Mouse (Mus musculus): ENCODE results near the gene Hivep3. TPM values are rescaled to one million over a fixed set of nuclear protein-coding genes. Genes with fewer than 3 reads are reported as not detected.

The Hivep3 gene
- total and polyA plus RNA-seq, 3 experiments: 14.4 to 32.3 (median 21.2) TPM

DNA sequence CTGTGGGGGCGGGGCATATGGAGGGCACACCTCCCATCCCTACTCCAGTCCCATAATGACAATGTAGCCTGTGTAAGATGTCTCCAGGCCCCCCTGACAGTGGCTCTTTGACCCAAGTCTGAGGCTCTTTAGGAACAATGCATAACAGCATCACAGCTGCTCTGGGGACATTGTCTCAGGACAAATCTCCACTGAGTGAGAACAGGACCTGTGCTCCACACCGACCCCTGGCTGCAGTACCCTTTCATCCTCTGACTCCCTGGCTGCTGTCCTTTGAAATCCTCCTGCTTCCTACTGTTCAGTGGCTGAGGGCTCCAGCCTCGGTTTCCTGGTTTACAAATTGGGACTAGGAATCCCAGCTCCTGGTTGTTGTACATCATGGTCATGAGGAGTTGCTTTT, 269.4 kb downstream of the Hivep3 start (continued):
- TF ChIP-seq IRF4 (IDR thresholded peaks at IDR 0.05; ENCODE audit: low read depth, low read length): no peak

DNA sequence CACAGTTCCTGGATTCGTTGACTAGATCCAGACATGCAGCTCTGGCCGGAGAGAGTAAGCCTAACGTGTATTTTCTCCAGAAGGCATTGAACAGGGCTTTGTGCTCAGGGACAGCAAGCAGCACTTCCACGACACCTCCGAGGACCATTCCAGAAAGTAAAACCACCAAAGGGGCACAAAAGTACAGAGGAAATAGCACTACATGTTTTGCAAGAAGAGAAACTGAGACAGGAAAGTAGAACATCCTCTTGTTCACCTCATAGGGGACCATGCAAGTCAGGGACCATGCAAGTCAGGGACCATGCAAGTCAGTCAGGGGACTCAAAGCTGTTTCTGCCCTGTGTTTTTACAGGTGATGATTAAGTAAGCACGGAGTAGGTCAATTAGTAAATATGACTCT, 272.5 kb downstream of the Hivep3 start:
- in situ Hi-C loops (cut with MboI; ENCODE audit: low pct_ligation_motif_present, low pct_unique_long_range_greater_than_20kb, low sequenced_read_pairs) (no loop called here), dilution Hi-C loops (cut with MboI; ENCODE audit: extremely low pct_ligation_motif_present, extremely low pct_unique_long_range_greater_than_20kb, low sequenced_read_pairs) (no loop called here)
- Histone ChIP-seq H3K27ac (ENCODE audit: insufficient read depth, low read depth) (peak overlapping the region; percentile 35; the same call in 1 of the 2 replicates), H3K4me1 (ENCODE audit: control insufficient read depth in 1 of 2, insufficient read depth in 2 of 2) (peaks cover 38 to 83% of the 10 kb centered on the region in 2 experiments), H3K4me3 (replicated peaks in 1 of 3; ENCODE audit: low read depth in 2 of 3, low read length in 2 of 3, poor library complexity in 1 of 3) (no peak overlapping the region), H3K9ac (ENCODE audit: insufficient read depth, low read depth) (no peak overlapping the region; the same call in 1 of the 2 replicates), H3K36me3 (replicated peaks in 1 of 2; ENCODE audit: control insufficient read depth in 1 of 2, insufficient read depth in 1 of 2, low read length in 1 of 2) (no peaks in the 10 kb centered on the region), H3K9me3 (replicated peaks; ENCODE audit: low read length) (no peaks in the 10 kb centered on the region), H3K27me3 (replicated peaks) (no peaks in the 10 kb centered on the region), H3K4me2 (ENCODE audit: insufficient read depth, low read depth, poor library complexity, severe bottlenecking) (0 out of 2 replicates have a peak overlapping the region, but pooled peaks have one; percentile 17), H3K79me2 (replicated peaks; ENCODE audit: control insufficient read depth, extremely low read depth, insufficient read depth, poor library complexity, severe bottlenecking) (no peaks in the 10 kb centered on the region)
- no peak for DNase-seq (ENCODE audit: extremely low read depth)
- TF ChIP-seq CHD2 (IDR thresholded peaks at IDR 0.05; ENCODE audit: low read length) (no peak), RAD21 (IDR thresholded peaks at IDR 0.05; ENCODE audit: low read depth, low read length) (no peak), USF1 (IDR thresholded peaks at IDR 0.05; ENCODE audit: low read depth, low read length) (no peak), TBP (conservative IDR thresholded peaks at IDR 0.05; ENCODE audit: low read depth, low read length) (no peak), POLR2A (IDR thresholded peaks at IDR 0.05; ENCODE audit: low read depth, low read length) (no peak), RCOR1 (conservative IDR thresholded peaks at IDR 0.05; ENCODE audit: low read depth, low read length) (no peak), ZNF384 (IDR thresholded peaks at IDR 0.05; ENCODE audit: low read depth, low read length) (no peak), ZC3H11A (IDR thresholded peaks at IDR 0.05; ENCODE audit: low read depth, low read length) (no peak), E2F4 (IDR thresholded peaks at IDR 0.05; ENCODE audit: insufficient replicate concordance, low read depth, low read length) (no peak), TCF12 (IDR thresholded peaks at IDR 0.05; ENCODE audit: low read depth, low read length) (no peak), NELFE (IDR thresholded peaks at IDR 0.05; ENCODE audit: low read depth, low read length) (no peak), NRF1 (IDR thresholded peaks at IDR 0.05; ENCODE audit: low read depth, low read length) (no peak), ETS1 (conservative IDR thresholded peaks at IDR 0.05; ENCODE audit: low read depth, low read length) (no peak), MAZ (IDR thresholded peaks at IDR 0.05; ENCODE audit: low read depth, low read length) (no peak), IRF4 (IDR thresholded peaks at IDR 0.05; ENCODE audit: low read depth, low read length) (no peak), JUN (IDR thresholded peaks at IDR 0.05; ENCODE audit: insufficient read depth, low read depth, low read length) (no peak), CHD1 (IDR thresholded peaks at IDR 0.05; ENCODE audit: low read depth, low read length) (no peak)

DNA sequence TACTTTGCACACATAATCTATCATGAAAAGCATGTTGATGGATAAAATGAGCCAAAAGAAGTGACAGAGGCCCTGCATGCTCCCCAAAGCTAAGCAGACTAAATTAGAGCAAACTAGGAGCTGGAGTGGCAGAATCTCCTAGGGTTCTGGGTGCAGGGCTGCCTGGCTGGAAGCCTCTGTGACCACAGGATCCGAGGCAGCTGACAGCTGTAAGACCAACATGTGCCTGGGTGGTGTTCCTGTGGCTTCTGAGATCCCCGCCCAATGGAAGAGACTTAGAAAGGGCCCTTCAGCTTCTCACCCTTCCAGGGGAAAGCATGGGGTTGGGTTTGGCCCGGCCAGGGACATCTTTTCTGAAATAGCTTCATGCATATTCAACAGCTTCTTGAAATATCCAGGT, 274.3 kb downstream of the Hivep3 start:
- Histone ChIP-seq H3K4me2 (ENCODE audit: insufficient read depth, low read depth, poor library complexity, severe bottlenecking) (no peak overlapping the region), H3K79me2 (replicated peaks; ENCODE audit: control insufficient read depth, extremely low read depth, insufficient read depth, poor library complexity, severe bottlenecking) (no peaks in the 10 kb centered on the region), H3K36me3 (replicated peaks in 1 of 2; ENCODE audit: control insufficient read depth in 1 of 2, insufficient read depth in 1 of 2, low read length in 1 of 2) (no peaks in the 10 kb centered on the region), H3K27me3 (replicated peaks) (no peaks in the 10 kb centered on the region), H3K27ac (ENCODE audit: insufficient read depth, low read depth) (no peak overlapping the region), H3K4me3 (replicated peaks in 1 of 3; ENCODE audit: low read depth in 2 of 3, low read length in 2 of 3, poor library complexity in 1 of 3) (no peak overlapping the region), H3K9ac (ENCODE audit: insufficient read depth, low read depth) (no peak overlapping the region), H3K9me3 (replicated peaks; ENCODE audit: low read length) (no peaks in the 10 kb centered on the region), H3K4me1 (ENCODE audit: control insufficient read depth in 1 of 2, insufficient read depth in 2 of 2) (peaks cover 49 to 93% of the 10 kb centered on the region in 2 experiments)
- TF ChIP-seq KAT2A (IDR thresholded peaks at IDR 0.05; ENCODE audit: insufficient replicate concordance, low read length) (no peak), BHLHE40 (IDR thresholded peaks at IDR 0.05; ENCODE audit: low read depth, low read length) (peak; percentile 26; the same call in 1 of the 2 replicates), NELFE (IDR thresholded peaks at IDR 0.05; ENCODE audit: low read depth, low read length) (no peak), EP300 (IDR thresholded peaks at IDR 0.05; ENCODE audit: low read length) (no peak), MXI1 (IDR thresholded peaks at IDR 0.05; ENCODE audit: low read depth, low read length) (0 out of 2 replicates have a peak, but pooled peaks have one; percentile 22)
- dilution Hi-C loops (cut with MboI; ENCODE audit: extremely low pct_ligation_motif_present, extremely low pct_unique_long_range_greater_than_20kb, low sequenced_read_pairs): no loop called here
- no peak for DNase-seq (ENCODE audit: extremely low read depth)
- in situ Hi-C loops (cut with MboI; ENCODE audit: low pct_ligation_motif_present, low pct_unique_long_range_greater_than_20kb, low sequenced_read_pairs): no loop called here
